Mouse (Mus musculus) liver, embryonic 16.5 days (tissue): Measurements from ENCODE around the gene Olfr1278. TPM values are rescaled to one million over a fixed set of nuclear protein-coding genes. Genes with fewer than 3 reads are reported as not detected.
"Not testable (repeated sequence)": the region's sequence is repeated elsewhere in the genome, so short reads cannot be mapped to it uniquely, and the experiment has no call there.

Experiments used
- ATAC-seq: fragments of 200-750 bp; cut with Nextera tagmentation; 2 replicates; pipeline ENCODE4 v1.8.0; 2017; ENCODE audit warnings: low read depth, mild to moderate bottlenecking, moderate number of reproducible peaks, moderate library complexity
- H3K27ac ChIP-seq: fragments of 300-500 bp; sonication (generic); 2 replicates; pipeline ENCODE4 v1.5.1; 2014; ENCODE audit warnings: mild to moderate bottlenecking, low read length
- H3K27me3 ChIP-seq: fragments of 300-500 bp; sonication (generic); 2 replicates; pipeline ENCODE4 v1.6.1; 2014; ENCODE audit warnings: low read depth, low read length, mixed read lengths; ENCODE audit not compliant: control insufficient read depth, insufficient read depth
- H3K36me3 ChIP-seq: fragments of 300-500 bp; sonication (generic); 2 replicates; pipeline ENCODE4 v1.6.1; 2014; ENCODE audit warnings: mild to moderate bottlenecking; ENCODE audit not compliant: control insufficient read depth, insufficient read depth
- H3K4me1 ChIP-seq: fragments of 300-500 bp; sonication (generic); 2 replicates; pipeline ENCODE4 v1.6.1; 2014; ENCODE audit warnings: low read depth, low read length, mixed read lengths; ENCODE audit not compliant: control insufficient read depth
- H3K4me2 ChIP-seq: fragments of 300-500 bp; sonication (generic); 2 replicates; pipeline ENCODE4 v1.6.1; 2014; ENCODE audit warnings: low read depth, low read length, mixed read lengths
- H3K4me3 ChIP-seq: fragments of 300-500 bp; sonication (generic); 2 replicates; pipeline ENCODE4 v1.5.1; 2014; ENCODE audit warnings: low read depth, mild to moderate bottlenecking, low read length
- H3K9ac ChIP-seq: fragments of 300-500 bp; sonication (generic); 2 replicates; pipeline ENCODE4 v1.6.1; 2014; ENCODE audit warnings: low read depth, low read length
- H3K9me3 ChIP-seq: fragments of 300-500 bp; sonication (generic); replicated peaks from 2 replicates; pipeline ENCODE4 v1.6.1; 2016; ENCODE audit warnings: low read length; ENCODE audit not compliant: control insufficient read depth
- WGBS: fragments of 180-500 bp; shearing (Covaris S2); extraction: QIAGEN DNeasy Blood & Tissue Kit; methylation state at CpG from one replicate; pipeline ENCODE4 v1.1.7; 2014; ENCODE audit not compliant: insufficient replicate concordance; 5-methylcytosine and 5-hydroxymethylcytosine counted together
- polyA plus RNA-seq: library from polyadenylated mRNA; unstranded; fragments of >200 nt; fragmentation: Nextera tagmentation; extraction: Ambion mirVana; gene quantifications from 2 replicates; pipeline ENCODE4 v1.2.1, GENCODE M21; 2015

Gene Olfr1278
- not detected in 2 replicates for polyA plus RNA-seq

DNA sequence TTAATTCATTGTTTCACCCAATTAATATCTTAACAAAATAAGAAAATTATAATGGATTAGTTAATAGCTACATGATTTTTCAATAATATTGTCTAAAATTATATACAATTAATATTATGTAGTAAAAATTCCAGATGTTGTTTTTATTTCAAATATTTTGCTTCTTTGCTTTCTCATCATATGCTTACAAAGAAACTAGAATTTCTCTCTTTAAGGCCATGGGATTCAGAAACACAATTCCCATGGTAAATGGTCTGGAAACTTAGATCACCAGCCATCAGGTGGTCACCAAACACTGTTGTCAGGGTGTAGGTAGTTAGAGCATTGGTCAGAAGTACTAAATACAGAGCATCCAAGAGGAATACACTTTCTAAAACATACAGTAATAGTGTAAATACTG, at the start of gene Olfr1278:
TSS of gene Olfr1278 (plus strand) at position 301 of the 400 bp plus-strand sequence.
- no peaks in the 10 kb centered on the region for H3K36me3 ChIP-seq
- no peaks in the 10 kb centered on the region for H3K4me1 ChIP-seq
- ATAC-seq, result no peak
- H3K9ac ChIP-seq, result no peak within 1 kb of the TSS
- no peak within 1 kb of the TSS for H3K4me3 ChIP-seq
- H3K27ac ChIP-seq, result no peak within 1 kb of the TSS
- no peaks in the 10 kb centered on the region for H3K27me3 ChIP-seq
- H3K9me3 ChIP-seq, result no peaks in the 10 kb centered on the region
- H3K4me2 ChIP-seq, result no peak within 1 kb of the TSS

GRCm38 (mm10) chr2:111254216-111254615, 35.7 kb upstream of the Olfr1278 start, which contains the start of gene Olfr1276:
Olfr1276 (plus strand) TSS chr2:111254516.
- no peak for ATAC-seq
- Histone ChIP-seq H3K27me3 (no peaks in the 10 kb centered on the region), H3K4me3 (no peak within 1 kb of the TSS)

GRCm38 (mm10) chr2:111274006-111274405, 15.9 kb upstream of the Olfr1278 start, which contains the start of gene Olfr1277:
Olfr1277 (minus strand) TSS chr2:111274106.
- H3K4me3 ChIP-seq, result no peak within 1 kb of the TSS
- H3K4me1 ChIP-seq, result no peaks in the 10 kb centered on the region
- no peak for ATAC-seq
- H3K27me3 ChIP-seq, result no peaks in the 10 kb centered on the region
- H3K9me3 ChIP-seq, result no peaks in the 10 kb centered on the region
- 65% methylated on average over 2 of the region's 2 CpGs for WGBS
- H3K36me3 ChIP-seq, result no peaks in the 10 kb centered on the region
- no peak within 1 kb of the TSS for H3K27ac ChIP-seq
- no peak within 1 kb of the TSS for H3K9ac ChIP-seq
- H3K4me2 ChIP-seq, result no peak within 1 kb of the TSS

More at GRCm38 (mm10) chr2:111254216-111254615, 35.7 kb upstream of the Olfr1278 start, which contains the start of gene Olfr1276:
- Histone ChIP-seq H3K36me3 (no peaks in the 10 kb centered on the region), H3K27ac (no peak within 1 kb of the TSS), H3K4me1 (no peaks in the 10 kb centered on the region), H3K9me3 (no peaks in the 10 kb centered on the region), H3K4me2 (no peak within 1 kb of the TSS), H3K9ac (no peak within 1 kb of the TSS)

DNA sequence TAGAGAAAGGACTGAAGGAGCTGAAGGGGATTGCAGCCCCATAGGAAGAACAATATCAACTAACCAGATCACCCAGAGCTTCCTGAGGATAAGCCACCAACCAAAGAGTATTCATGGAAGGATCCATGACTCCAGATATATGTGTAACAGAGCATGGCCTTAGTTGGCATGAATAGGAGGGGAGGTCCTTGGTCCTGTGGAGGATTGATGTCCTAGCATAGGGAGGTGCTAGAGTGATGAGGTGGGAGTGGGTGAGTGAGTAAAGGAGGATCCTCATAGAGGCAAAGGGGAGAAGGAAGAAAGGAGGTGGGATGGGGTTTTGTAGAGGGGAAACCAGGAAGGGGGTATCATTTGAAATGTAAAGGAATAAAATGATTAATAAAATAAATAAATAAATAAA, 8.6 kb downstream of the Olfr1278 start:
- H3K4me3 ChIP-seq, result no peak overlapping the region

DNA sequence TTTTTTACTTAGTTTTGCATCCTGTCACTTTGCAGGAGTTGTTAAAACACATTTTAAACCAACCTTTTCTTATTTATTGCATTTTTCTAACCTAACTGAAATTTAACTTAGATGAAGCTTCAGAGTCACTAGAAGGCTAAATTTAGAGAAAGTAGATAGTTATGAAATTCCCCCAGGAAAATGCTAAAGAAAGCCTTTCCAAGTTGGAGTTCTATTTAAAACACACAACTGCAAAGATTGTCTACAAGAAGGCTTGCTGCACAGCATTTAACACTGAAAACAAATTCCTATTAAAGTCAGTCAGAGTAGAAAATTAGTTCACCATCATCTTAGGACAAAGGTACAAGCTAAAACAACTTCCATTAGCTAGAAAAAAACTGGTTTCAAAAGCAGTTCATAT, 10.4 kb downstream of the Olfr1278 start, which contains the start of gene Olfr1279:
TSS of gene Olfr1279 (plus strand) at position 262 of the 400 bp plus-strand sequence.
- no peak within 1 kb of the TSS for H3K4me3 ChIP-seq
- no peaks in the 10 kb centered on the region for H3K36me3 ChIP-seq
- H3K9ac ChIP-seq, result no peak within 1 kb of the TSS
- H3K4me1 ChIP-seq, result no peaks in the 10 kb centered on the region
- H3K27me3 ChIP-seq, result no peaks in the 10 kb centered on the region
- ATAC-seq, result no peak
- no peak within 1 kb of the TSS for H3K4me2 ChIP-seq
- no peak within 1 kb of the TSS for H3K27ac ChIP-seq
- H3K9me3 ChIP-seq, result no peaks in the 10 kb centered on the region

More for the DNA sequence above, 8.6 kb downstream of the Olfr1278 start:
- Histone ChIP-seq H3K4me2 (no peak overlapping the region), H3K27me3 (no peaks in the 10 kb centered on the region), H3K9me3 (no peaks in the 10 kb centered on the region), H3K27ac (no peak overlapping the region), H3K4me1 (no peaks in the 10 kb centered on the region), H3K9ac (no peak overlapping the region), H3K36me3 (no peaks in the 10 kb centered on the region)
- no peak for ATAC-seq

DNA sequence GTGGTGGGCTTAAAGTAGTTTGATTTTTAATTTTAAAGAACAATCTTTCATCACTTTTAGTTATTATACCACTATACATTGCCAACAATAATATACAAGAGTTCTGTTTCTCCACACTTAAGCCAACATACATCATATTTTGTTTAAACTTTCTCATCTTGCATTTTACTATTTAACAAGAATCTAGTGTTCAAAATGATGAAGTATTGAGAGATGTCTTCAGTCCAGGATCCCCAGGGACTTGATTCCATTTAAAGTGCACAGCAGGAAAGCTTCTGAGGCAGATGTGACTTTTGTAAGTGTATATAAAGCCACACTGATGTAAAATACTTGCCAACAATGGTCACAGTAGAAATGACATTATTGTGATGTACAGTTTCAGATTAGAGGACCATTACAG, 23.8 kb downstream of the Olfr1278 start, which contains the start of gene Olfr1280:
TSS of gene Olfr1280 (plus strand) at position 301 of the 400 bp plus-strand sequence.
- ATAC-seq, result no peak
- Histone ChIP-seq H3K9ac (no peak within 1 kb of the TSS), H3K27me3 (no peaks in the 10 kb centered on the region), H3K36me3 (no peaks in the 10 kb centered on the region), H3K9me3 (no peaks in the 10 kb centered on the region), H3K4me3 (no peak within 1 kb of the TSS), H3K4me1 (no peaks in the 10 kb centered on the region), H3K4me2 (no peak within 1 kb of the TSS), H3K27ac (no peak within 1 kb of the TSS)

GRCm38 (mm10) chr2:111326220-111326619, 36.3 kb downstream of the Olfr1278 start, which contains the start of gene Olfr1281:
Olfr1281 (plus strand) TSS chr2:111326520.
- Histone ChIP-seq H3K36me3 (no peaks in the 10 kb centered on the region), H3K4me2 (no peak within 1 kb of the TSS), H3K4me3 (no peak within 1 kb of the TSS), H3K9ac (no peak within 1 kb of the TSS), H3K9me3 (no peaks in the 10 kb centered on the region), H3K4me1 (no peaks in the 10 kb centered on the region), H3K27ac (no peak within 1 kb of the TSS), H3K27me3 (no peaks in the 10 kb centered on the region)
- ATAC-seq, result no peak
- 40% methylated on average over 2 of the region's 2 CpGs for WGBS

GRCm38 (mm10) chr2:111333721-111334120, 43.8 kb downstream of the Olfr1278 start:
- whole genome bisulfite sequencing, result 65% methylated on average over 5 of the region's 5 CpGs
- H3K9me3 ChIP-seq, H3K36me3 ChIP-seq, H3K4me3 ChIP-seq, H3K27ac ChIP-seq, ATAC-seq, H3K4me2 ChIP-seq, H3K4me1 ChIP-seq, H3K27me3 ChIP-seq, H3K9ac ChIP-seq: not testable (repeated sequence)

- Histone ChIP-seq H3K4me3 (no peak within 1 kb of the TSS), H3K27me3 (no peaks in the 10 kb centered on the region), H3K9me3 (no peaks in the 10 kb centered on the region), H3K27ac (no peak within 1 kb of the TSS), H3K9ac (no peak within 1 kb of the TSS), H3K36me3 (no peaks in the 10 kb centered on the region), H3K4me1 (no peaks in the 10 kb centered on the region), H3K4me2 (no peak within 1 kb of the TSS)
- ATAC-seq, result no peak
- 38% methylated on average over 2 of the region's 2 CpGs for WGBS
Measured at GRCm38 (mm10) chr2:111335976-111336375, 46.0 kb downstream of the Olfr1278 start, which contains the start of gene Olfr1282. Olfr1282 (minus strand) TSS chr2:111336076.
